Mouse (Mus musculus) gastrocnemius, postnatal 25 days (tissue): ENCODE data around the gene Map4k3. TPM values are rescaled to one million over a fixed set of nuclear protein-coding genes. Genes with fewer than 3 reads are reported as not detected.

Experiments used
- total RNA-seq, 2 experiments: library from RNA; stranded (reverse); gene quantifications; 1 replicate in 1 of 2; 2 replicates in 1 of 2; pipeline ENCODE4 v1.2.3; 2021

The Map4k3 gene
- total RNA-seq, 2 experiments from 2014 or later, result 12.4 to 15.0 TPM

Other genes with a start within 250 kb of the Map4k3 start
- 10 to 100 TPM; 12.8 to 14.7 TPM for gene Sos1, start 248.0 kb downstream of the Map4k3 start, total RNA-seq
- gene Cdkl4, start 150.7 kb downstream of the Map4k3 start, total RNA-seq, result not detected
- gene Tmem178, start 216.1 kb upstream of the Map4k3 start, total RNA-seq, result under 1 TPM; 0.20 to 0.27 TPM